Mouse (Mus musculus) midbrain, embryonic 15.5 days (tissue): ENCODE measurements around the gene Hspa1a. TPM values are rescaled to one million over a fixed set of nuclear protein-coding genes. Genes with fewer than 3 reads are reported as not detected.
"Not testable (repeated sequence)": the region's sequence is repeated elsewhere in the genome, so short reads cannot be mapped to it uniquely, and the experiment has no call there.

Experiments
- ATAC-seq: fragments of 200-750 bp; cut with Nextera tagmentation; replicated peaks from 2 replicates; pipeline ENCODE4 v1.8.0; 2017; ENCODE audit warnings: moderate TSS enrichment
- H3K27ac ChIP-seq: fragments of 300-500 bp; sonication (generic); 2 replicates; pipeline ENCODE4 v1.5.1; 2015; ENCODE audit warnings: mild to moderate bottlenecking, inconsistent platforms
- H3K27me3 ChIP-seq: fragments of 300-500 bp; sonication (generic); replicated peaks from 2 replicates; pipeline ENCODE4 v1.6.1; 2015; ENCODE audit warnings: inconsistent platforms
- H3K36me3 ChIP-seq: fragments of 300-500 bp; sonication (generic); replicated peaks from 2 replicates; pipeline ENCODE4 v1.6.1; 2015; ENCODE audit warnings: inconsistent platforms
- H3K4me1 ChIP-seq: fragments of 300-500 bp; sonication (generic); 2 replicates; pipeline ENCODE4 v1.6.1; 2015; ENCODE audit warnings: inconsistent platforms
- H3K4me2 ChIP-seq: fragments of 300-500 bp; sonication (generic); 2 replicates; pipeline ENCODE4 v1.6.1; 2015; ENCODE audit warnings: inconsistent platforms, mild to moderate bottlenecking, moderate library complexity
- H3K4me3 ChIP-seq: fragments of 300-500 bp; sonication (generic); 2 replicates; pipeline ENCODE4 v1.5.1; 2015; ENCODE audit warnings: mild to moderate bottlenecking, inconsistent platforms
- H3K9ac ChIP-seq: fragments of 300-500 bp; sonication (generic); 2 replicates; pipeline ENCODE4 v1.6.1; 2015; ENCODE audit warnings: mild to moderate bottlenecking, inconsistent platforms
- H3K9me3 ChIP-seq: fragments of 300-500 bp; sonication (generic); 2 replicates; pipeline ENCODE4 v1.6.1; 2016; ENCODE audit warnings: inconsistent platforms
- WGBS: fragments of 180-500 bp; shearing (Covaris S2); methylation state at CpG from one replicate; pipeline ENCODE4 v1.1.7; 2015; ENCODE audit warnings: mixed read lengths; 5-methylcytosine and 5-hydroxymethylcytosine counted together
- polyA plus RNA-seq: library from polyadenylated mRNA; unstranded; fragments of >200 nt; fragmentation: Nextera tagmentation; extraction: Ambion mirVana; gene quantifications from 2 replicates; pipeline ENCODE4 v1.2.1, GENCODE M21; 2015

The Hspa1a gene
- polyA plus RNA-seq: 12.7 and 13.3 TPM in 2 replicates

DNA sequence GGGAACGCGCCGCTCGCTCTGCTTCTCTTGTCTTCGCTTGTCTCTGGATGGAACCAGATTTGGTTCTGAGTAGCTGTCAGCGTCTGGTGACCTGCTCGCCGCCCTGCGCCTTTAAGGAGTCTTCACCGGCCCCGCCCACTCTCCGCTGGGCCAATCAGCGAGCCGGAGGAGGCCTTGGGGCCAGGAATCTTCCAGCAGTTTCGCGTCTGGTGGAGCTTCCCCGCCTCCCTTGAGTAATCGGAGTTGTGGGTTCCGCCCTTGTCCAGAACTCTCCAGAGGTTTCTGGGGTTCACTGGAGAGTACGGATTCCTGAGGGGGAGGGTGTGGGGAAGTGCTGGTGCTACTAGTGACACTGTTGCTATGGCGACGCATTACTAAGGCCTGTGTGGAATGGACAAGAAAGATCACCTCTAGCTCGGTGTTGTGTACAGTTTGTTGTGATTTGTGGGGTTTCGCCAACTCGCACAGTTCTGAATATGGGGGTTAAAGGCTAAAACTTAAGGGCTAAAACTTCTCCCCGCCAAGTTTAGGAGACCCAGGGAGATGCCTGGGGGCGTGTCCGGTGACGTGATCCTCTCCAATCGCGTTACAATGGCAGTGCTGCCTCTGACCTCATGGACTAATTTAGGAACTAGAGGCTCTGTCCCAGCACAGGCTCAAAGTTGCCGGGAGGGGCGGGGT lies at the start of gene Hspa1a, which contains the start of gene Hspa1l:
TSS of gene Hspa1a (minus strand) at position 88 of the 681 bp plus-strand sequence.
TSS of gene Hspa1l (plus strand) at position 635 of the 681 bp plus-strand sequence.
- Histone ChIP-seq H3K27me3 (peaks cover 26% of the 10 kb centered on the region), H3K4me3 (peak within 1 kb of the TSS; percentile 42), H3K4me2 (peak within 1 kb of the TSS; percentile 60)
- H3K36me3 ChIP-seq, H3K9me3 ChIP-seq, H3K9ac ChIP-seq, H3K27ac ChIP-seq, H3K4me1 ChIP-seq: not testable (repeated sequence)
- under 1% methylated on average over 33 of the region's 33 CpGs for WGBS
- ATAC-seq: peak; percentile 93

DNA sequence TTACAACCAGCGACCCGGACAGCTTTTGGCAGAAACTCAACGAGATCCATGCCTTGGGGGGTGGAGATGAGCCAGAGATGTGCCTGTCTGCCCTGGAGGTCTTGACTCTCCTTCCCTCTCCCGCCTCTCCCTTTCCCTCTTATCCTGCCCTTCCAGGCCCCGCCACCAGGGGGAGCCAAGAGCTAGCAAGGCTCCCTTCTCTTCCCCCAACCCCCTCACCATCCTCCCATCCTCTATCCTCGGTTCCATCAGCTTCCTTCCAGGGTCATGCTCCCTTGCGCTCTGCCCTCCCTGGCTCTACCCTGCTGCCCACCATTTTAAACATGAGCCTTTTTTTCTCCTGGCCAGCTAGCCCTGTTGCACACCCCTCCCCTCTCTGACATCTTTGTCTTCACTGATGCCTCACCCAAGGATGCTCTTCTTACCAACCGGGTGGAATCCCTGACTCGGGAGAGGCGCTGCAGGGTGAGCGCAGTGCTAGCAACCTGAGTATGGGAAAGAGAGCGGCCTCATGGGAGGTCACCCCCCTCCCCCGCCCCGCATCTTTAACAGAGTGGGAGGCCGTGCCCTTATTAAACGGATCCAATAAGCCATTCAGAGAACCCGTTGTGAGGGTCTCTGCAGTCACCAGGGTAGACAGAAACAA lies 49.3 kb upstream of the Hspa1a start:
- Histone ChIP-seq H3K36me3 (no peaks in the 10 kb centered on the region), H3K9me3 (no peaks in the 10 kb centered on the region), H3K4me3 (no peak overlapping the region), H3K27ac (no peak overlapping the region), H3K9ac (no peak overlapping the region), H3K4me1 (peaks cover 8% of the 10 kb centered on the region), H3K4me2 (peak overlapping the region; percentile 31; the same call in 1 of the 2 replicates), H3K27me3 (no peaks in the 10 kb centered on the region)
- peak; percentile 30; the same call in 1 of the 2 replicates for ATAC-seq
- WGBS: 4% methylated on average over 17 of the region's 17 CpGs

DNA sequence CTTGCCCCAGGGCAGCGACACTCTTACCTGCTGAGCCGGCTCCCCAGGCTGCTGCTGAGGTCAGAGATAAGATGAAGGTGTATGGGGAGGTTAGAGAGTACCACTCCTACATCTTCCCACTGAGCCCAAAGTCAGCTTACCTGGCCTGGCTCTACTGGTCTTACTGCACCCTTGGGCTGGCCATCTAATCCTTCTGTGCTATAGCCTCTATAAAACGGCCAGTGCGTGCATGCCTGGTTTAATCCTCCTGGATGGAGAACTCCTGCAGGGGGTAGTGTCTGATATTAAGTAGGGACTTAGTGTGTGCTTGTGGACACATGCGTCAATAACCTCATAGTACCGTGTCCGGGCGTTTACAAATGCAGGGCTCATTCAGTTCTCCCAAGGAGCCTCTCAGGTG lies 48.6 kb upstream of the Hspa1a start:
- WGBS: 82% methylated on average over 8 of the region's 8 CpGs

DNA sequence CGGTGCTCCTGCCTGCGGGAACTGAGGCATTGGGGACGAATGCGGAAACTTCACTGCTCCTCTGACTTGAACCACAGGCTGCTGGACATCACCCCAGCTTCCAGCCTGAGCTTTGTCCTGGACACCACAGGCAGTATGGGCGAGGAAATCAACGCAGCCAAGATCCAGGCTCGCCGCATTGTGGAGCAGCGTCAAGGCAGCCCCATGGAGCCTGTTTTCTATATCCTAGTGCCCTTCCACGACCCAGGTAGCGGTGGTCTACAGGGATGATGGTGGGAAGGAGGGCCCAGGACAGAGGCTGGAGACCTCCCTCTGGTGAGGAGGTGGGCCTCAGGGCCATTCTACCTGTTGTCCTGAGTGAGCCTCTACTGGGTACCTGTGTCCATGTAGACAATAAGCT lies 47.9 kb upstream of the Hspa1a start:
- 78% methylated on average over 11 of the region's 11 CpGs for WGBS
- Histone ChIP-seq H3K4me2 (no peak overlapping the region), H3K36me3 (no peaks in the 10 kb centered on the region; the same call in 1 of the 2 replicates), H3K9me3 (no peaks in the 10 kb centered on the region), H3K4me3 (no peak overlapping the region), H3K9ac (no peak overlapping the region), H3K4me1 (peaks cover 9% of the 10 kb centered on the region), H3K27ac (no peak overlapping the region), H3K27me3 (no peaks in the 10 kb centered on the region)
- no peak for ATAC-seq

More for the DNA sequence above, 48.6 kb upstream of the Hspa1a start:
- H3K4me1 ChIP-seq: peaks cover 9% of the 10 kb centered on the region
- no peaks in the 10 kb centered on the region; the same call in 1 of the 2 replicates for H3K36me3 ChIP-seq
- H3K9ac ChIP-seq: no peak overlapping the region
- H3K4me2 ChIP-seq: no peak overlapping the region
- H3K27ac ChIP-seq: no peak overlapping the region
- ATAC-seq: no peak
- no peak overlapping the region for H3K4me3 ChIP-seq
- no peaks in the 10 kb centered on the region for H3K27me3 ChIP-seq
- no peaks in the 10 kb centered on the region for H3K9me3 ChIP-seq

DNA sequence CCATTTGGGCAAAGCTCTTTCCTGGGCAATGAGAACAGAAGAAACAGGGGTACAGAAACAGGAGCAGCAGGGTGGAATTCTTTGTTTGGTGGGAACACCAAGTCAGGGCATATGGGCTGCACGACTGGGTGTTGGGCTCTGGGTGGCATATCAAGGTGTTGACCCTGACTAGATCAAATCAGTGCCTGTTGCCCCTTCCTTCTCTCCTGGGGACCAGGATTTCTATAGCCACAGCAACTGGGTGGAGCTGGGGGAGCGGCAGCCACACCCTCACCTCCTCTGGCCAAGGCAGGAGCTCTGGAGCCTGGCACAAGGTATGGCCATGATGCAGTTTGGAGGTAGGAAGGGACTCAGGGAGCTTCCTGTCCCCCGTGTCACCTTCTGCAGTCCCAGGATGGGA lies 46.2 kb upstream of the Hspa1a start:
- Histone ChIP-seq H3K27ac (no peak overlapping the region), H3K27me3 (no peaks in the 10 kb centered on the region), H3K9me3 (no peaks in the 10 kb centered on the region), H3K4me2 (no peak overlapping the region), H3K9ac (no peak overlapping the region), H3K36me3 (peaks cover 13% of the 10 kb centered on the region; the same call in 1 of the 2 replicates), H3K4me1 (peaks cover 9% of the 10 kb centered on the region), H3K4me3 (no peak overlapping the region)
- no peak for ATAC-seq
- WGBS: 85% methylated on average over 3 of the region's 3 CpGs

DNA sequence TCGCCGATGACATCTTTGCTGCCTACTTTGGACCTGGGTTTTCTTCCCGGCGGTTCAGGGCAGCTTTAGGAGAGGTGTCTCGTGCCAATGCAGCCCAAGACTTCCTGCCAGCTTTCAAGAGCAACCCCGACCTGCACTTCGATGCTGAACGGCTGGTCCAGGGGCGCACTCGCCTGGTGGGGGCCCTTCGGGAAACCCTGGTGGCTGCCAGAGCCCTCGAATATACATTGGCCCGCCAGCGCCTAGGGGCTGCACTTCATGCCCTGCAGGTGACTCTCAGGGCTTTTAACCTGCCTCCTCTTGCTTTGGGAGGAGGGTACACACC lies 45.7 kb upstream of the Hspa1a start:
- peaks cover 9% of the 10 kb centered on the region for H3K4me1 ChIP-seq
- H3K27me3 ChIP-seq: no peaks in the 10 kb centered on the region
- H3K9me3 ChIP-seq: no peaks in the 10 kb centered on the region
- H3K4me3 ChIP-seq: no peak overlapping the region
- peaks cover 17% of the 10 kb centered on the region; the same call in 1 of the 2 replicates for H3K36me3 ChIP-seq
- 75% methylated on average over 14 of the region's 14 CpGs for WGBS
- no peak overlapping the region for H3K9ac ChIP-seq
- H3K4me2 ChIP-seq: no peak overlapping the region
- no peak overlapping the region for H3K27ac ChIP-seq
- ATAC-seq: no peak

DNA sequence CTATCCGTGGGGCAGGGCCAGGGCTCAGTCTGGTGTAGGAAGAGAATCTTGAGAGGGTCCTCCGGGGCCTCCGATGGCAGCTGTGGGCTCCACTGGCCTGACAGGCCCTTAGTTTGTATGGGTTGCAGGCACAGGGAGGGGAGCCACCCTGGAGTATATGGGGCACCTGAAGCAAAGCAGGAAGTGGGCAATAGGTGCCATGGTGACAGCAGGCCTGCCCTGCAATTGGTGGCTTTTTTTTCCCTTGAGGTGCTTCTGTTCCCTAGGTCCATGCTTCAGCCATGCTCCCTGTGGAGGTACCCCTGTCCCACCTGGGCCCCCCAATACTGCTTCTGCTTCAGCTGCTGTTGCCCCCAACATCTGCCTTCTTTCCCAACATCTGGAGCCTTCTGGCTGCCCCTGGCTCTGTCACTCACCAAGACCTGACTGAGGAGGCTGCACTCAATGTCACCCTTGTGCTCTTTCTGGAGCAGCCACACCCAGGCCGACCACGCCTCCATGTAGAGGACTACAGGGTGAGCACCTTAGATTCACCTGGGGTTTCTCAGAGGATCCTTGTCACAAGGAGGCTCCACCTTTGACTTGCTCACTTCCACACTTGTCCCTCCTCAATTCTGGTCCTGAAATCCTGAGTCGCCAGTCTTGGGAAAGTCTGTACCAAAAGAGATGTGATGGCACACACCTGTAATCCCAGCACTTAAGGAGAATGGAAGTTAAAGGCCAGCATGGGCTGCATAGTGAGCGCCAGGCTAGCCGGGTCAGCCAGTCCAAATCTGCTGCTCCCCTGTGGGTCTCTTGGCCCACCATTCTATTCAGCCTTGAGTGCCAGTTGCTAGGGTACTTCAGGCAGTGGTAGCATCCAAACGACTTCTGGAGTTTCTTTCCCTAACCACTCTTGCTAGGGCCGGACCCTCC lies 45.1 kb upstream of the Hspa1a start:
- Histone ChIP-seq H3K4me2 (no peak overlapping the region), H3K9me3 (no peaks in the 10 kb centered on the region), H3K27ac (no peak overlapping the region), H3K4me3 (no peak overlapping the region), H3K9ac (no peak overlapping the region), H3K36me3 (peaks cover 23% of the 10 kb centered on the region), H3K27me3 (no peaks in the 10 kb centered on the region), H3K4me1 (peaks cover 9% of the 10 kb centered on the region)
- ATAC-seq: no peak
- 83% methylated on average over 10 of the region's 10 CpGs for WGBS

DNA sequence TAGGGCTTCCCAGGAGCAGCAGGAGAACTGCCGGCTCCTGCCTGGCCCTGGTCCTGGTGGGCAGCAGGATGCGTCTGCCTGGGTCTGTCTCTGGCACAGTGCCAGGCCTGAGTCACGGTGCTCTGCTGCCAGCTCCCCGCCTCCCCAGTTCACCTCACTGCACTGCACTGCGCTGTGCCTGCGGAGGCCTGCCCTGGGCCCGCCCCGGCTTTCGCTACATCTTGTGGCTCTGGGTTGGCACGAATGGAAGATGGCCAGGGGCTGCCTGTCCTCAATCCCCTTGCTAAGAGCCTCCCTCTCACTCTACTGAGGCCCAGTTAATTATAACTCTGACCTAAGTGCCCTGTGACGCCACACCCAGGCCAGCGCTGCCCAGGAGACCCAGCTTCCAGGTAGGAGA lies 44.4 kb upstream of the Hspa1a start, which contains the start of gene Vwa7:
TSS of gene Vwa7 (plus strand) at position 204 of the 400 bp plus-strand sequence.
- Histone ChIP-seq H3K36me3 (peaks cover 30% of the 10 kb centered on the region), H3K27me3 (no peaks in the 10 kb centered on the region), H3K9ac (no peak within 1 kb of the TSS), H3K4me2 (no peak within 1 kb of the TSS), H3K27ac (no peak within 1 kb of the TSS), H3K9me3 (no peaks in the 10 kb centered on the region), H3K4me1 (peaks cover 5% of the 10 kb centered on the region), H3K4me3 (no peak within 1 kb of the TSS)
- 56% methylated on average over 12 of the region's 12 CpGs for WGBS
- 0 out of 2 replicates have a peak, but pooled peaks have one; percentile 28 for ATAC-seq

DNA sequence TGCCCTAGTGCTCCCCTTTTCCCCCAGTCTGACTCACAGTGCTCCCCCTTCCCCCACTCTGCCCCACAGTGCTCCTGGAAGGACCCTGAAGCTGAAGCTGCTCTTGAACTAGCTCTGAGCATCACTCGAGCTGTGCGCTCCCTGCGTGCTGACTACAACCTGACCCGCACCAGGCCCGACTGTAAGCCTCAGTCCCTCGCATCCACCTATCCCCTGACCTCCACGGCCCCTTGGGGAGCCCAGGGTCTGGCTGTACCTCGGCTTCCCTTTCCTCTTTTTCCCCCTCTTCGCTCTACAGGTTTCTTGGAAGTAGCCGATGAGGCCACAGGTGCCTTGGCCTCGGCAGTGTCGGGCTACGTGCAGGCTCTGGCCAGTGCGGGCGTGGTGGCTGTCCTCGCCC lies 43.3 kb upstream of the Hspa1a start:
- Histone ChIP-seq H3K4me3 (no peak overlapping the region), H3K4me1 (0 out of 2 replicates have a peak, but pooled peaks cover 4% of the 10 kb centered on the region), H3K36me3 (peaks cover 40% of the 10 kb centered on the region), H3K9me3 (no peaks in the 10 kb centered on the region), H3K4me2 (no peak overlapping the region), H3K9ac (no peak overlapping the region), H3K27ac (no peak overlapping the region), H3K27me3 (no peaks in the 10 kb centered on the region)
- WGBS: 94% methylated on average over 16 of the region's 16 CpGs
- ATAC-seq: no peak

DNA sequence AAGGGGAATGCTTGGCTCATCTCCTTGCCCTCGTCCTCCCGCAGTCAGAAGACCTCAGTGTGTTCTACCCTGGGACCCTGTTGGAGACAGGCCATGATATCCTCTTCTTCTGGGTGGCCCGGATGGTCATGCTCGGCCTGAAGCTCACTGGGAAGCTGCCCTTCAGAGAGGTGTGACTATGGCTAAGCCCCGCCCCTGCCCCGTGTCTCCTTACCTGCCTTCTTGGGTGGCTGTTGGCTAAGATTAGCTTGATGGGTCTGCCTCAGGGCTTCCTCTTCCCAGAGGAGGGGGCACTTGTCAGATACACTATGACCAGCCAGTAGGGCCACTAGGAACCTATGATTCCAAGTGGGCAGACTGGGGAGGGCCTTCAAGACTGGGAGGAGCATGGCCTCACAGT lies 41.3 kb upstream of the Hspa1a start:
- no peak overlapping the region for H3K4me2 ChIP-seq
- 88% methylated on average over 6 of the region's 6 CpGs for whole genome bisulfite sequencing
- no peak overlapping the region for H3K9ac ChIP-seq
- H3K4me1 ChIP-seq: 0 out of 2 replicates have a peak, but pooled peaks cover 4% of the 10 kb centered on the region
- no peaks in the 10 kb centered on the region for H3K9me3 ChIP-seq
- no peak overlapping the region for H3K27ac ChIP-seq
- no peaks in the 10 kb centered on the region for H3K27me3 ChIP-seq
- no peak for ATAC-seq
- no peak overlapping the region for H3K4me3 ChIP-seq
- peaks cover 47% of the 10 kb centered on the region for H3K36me3 ChIP-seq

DNA sequence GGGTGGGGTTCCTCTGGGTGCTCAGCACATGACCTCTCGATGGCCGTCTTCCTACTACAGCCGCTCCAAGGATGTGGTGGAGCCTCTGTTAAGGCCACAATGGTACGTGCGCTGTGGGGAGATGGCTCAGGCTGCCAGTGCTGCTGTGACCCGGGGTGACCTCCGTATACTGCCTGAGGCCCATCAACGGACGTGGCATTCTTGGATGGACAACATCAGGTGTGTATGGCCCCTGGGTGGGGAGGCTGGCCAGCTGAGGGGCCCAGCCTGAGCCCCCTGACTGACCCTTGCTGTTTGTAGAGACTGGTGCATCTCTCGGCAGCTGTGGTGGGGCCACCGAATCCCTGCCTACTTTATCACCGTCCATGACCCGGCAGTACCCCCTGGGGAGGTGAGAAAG lies 40.5 kb upstream of the Hspa1a start:
- WGBS: 92% methylated on average over 13 of the region's 13 CpGs
- Histone ChIP-seq H3K36me3 (peaks cover 47% of the 10 kb centered on the region), H3K4me1 (0 out of 2 replicates have a peak, but pooled peaks cover 4% of the 10 kb centered on the region), H3K9me3 (no peaks in the 10 kb centered on the region), H3K4me3 (no peak overlapping the region), H3K4me2 (no peak overlapping the region), H3K27me3 (no peaks in the 10 kb centered on the region), H3K9ac (no peak overlapping the region), H3K27ac (no peak overlapping the region)
- no peak for ATAC-seq

DNA sequence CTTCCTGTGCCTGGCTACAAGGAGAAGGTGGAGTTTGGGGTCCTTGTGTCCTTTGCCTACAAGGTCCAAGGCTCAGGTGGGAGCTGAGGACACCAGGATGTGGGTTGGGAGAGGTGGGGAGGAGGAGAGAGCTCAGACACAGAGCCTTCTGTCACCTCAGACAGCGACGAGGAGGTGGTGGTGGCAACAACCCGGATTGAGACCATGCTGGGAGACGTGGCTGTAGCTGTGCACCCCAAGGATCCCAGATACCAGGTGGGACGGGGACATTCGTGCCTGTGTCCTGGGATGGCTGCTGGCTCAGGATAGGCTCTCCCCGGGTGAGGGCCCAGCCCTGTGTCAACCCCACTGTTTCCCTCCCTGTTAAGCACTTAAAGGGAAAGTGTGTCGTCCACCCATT lies 39.5 kb upstream of the Hspa1a start:
- Histone ChIP-seq H3K27ac (no peak overlapping the region), H3K4me1 (0 out of 2 replicates have a peak, but pooled peaks cover 3% of the 10 kb centered on the region), H3K27me3 (no peaks in the 10 kb centered on the region), H3K9ac (no peak overlapping the region), H3K36me3 (peaks cover 47% of the 10 kb centered on the region), H3K4me3 (no peak overlapping the region), H3K9me3 (no peaks in the 10 kb centered on the region), H3K4me2 (no peak overlapping the region)
- no peak for ATAC-seq
- 91% methylated on average over 8 of the region's 8 CpGs for WGBS
